Mouse (Mus musculus): Measurements from ENCODE around the gene Klhl3. TPM values are rescaled to one million over a fixed set of nuclear protein-coding genes. Genes with fewer than 3 reads are reported as not detected.

Gene Klhl3
- polyA plus RNA-seq, 1 experiment: 24.8 TPM

- H3K4me3 ChIP-seq (ENCODE audit: insufficient read depth, low read length): no peak overlapping the region
- peak overlapping the region; percentile 56; the same call in 1 of the 2 replicates for H3K27ac ChIP-seq (ENCODE audit: insufficient read depth, low read length)
- no peak for TF ChIP-seq CTCF (IDR thresholded peaks at IDR 0.05; ENCODE audit: extremely low read depth, insufficient read depth, low read length)
- TF ChIP-seq POLR2A (IDR thresholded peaks at IDR 0.05; ENCODE audit: extremely low read depth, insufficient read depth, low read length): no peak
- peaks cover 17% of the 10 kb centered on the region for H3K4me1 ChIP-seq (ENCODE audit: control insufficient read depth, insufficient read depth, low read length)
Observed at GRCm38 (mm10) chr13:58073254-58073882, 40.0 kb downstream of the Klhl3 start.

- Histone ChIP-seq H3K4me3 (ENCODE audit: insufficient read depth, low read length) (no peak overlapping the region), H3K27ac (ENCODE audit: insufficient read depth, low read length) (no peak overlapping the region), H3K4me1 (ENCODE audit: control insufficient read depth, insufficient read depth, low read length) (peaks cover 27% of the 10 kb centered on the region)
- TF ChIP-seq CTCF (IDR thresholded peaks at IDR 0.05; ENCODE audit: extremely low read depth, insufficient read depth, low read length) (no peak), POLR2A (IDR thresholded peaks at IDR 0.05; ENCODE audit: extremely low read depth, insufficient read depth, low read length) (no peak)
Observed at GRCm38 (mm10) chr13:58071209-58071608, 42.2 kb downstream of the Klhl3 start.

GRCm38 (mm10) chr13:58070504-58070903 is 42.9 kb downstream of the Klhl3 start:
- no peak for TF ChIP-seq POLR2A (IDR thresholded peaks at IDR 0.05; ENCODE audit: extremely low read depth, insufficient read depth, low read length)
- TF ChIP-seq CTCF (IDR thresholded peaks at IDR 0.05; ENCODE audit: extremely low read depth, insufficient read depth, low read length): no peak
- Histone ChIP-seq H3K4me1 (ENCODE audit: control insufficient read depth, insufficient read depth, low read length) (peaks cover 31% of the 10 kb centered on the region), H3K27ac (ENCODE audit: insufficient read depth, low read length) (no peak overlapping the region), H3K4me3 (ENCODE audit: insufficient read depth, low read length) (no peak overlapping the region)

- Histone ChIP-seq H3K4me1 (ENCODE audit: control insufficient read depth, insufficient read depth, low read length) (peaks cover 26% of the 10 kb centered on the region), H3K4me3 (ENCODE audit: insufficient read depth, low read length) (no peak overlapping the region), H3K27ac (ENCODE audit: insufficient read depth, low read length) (no peak overlapping the region)
- TF ChIP-seq POLR2A (IDR thresholded peaks at IDR 0.05; ENCODE audit: extremely low read depth, insufficient read depth, low read length): no peak
- no peak for TF ChIP-seq CTCF (IDR thresholded peaks at IDR 0.05; ENCODE audit: extremely low read depth, insufficient read depth, low read length)
Observed at GRCm38 (mm10) chr13:58068421-58069209, 44.8 kb downstream of the Klhl3 start.

GRCm38 (mm10) chr13:58067540-58068103 is 45.8 kb downstream of the Klhl3 start:
- H3K4me1 ChIP-seq (ENCODE audit: control insufficient read depth, insufficient read depth, low read length): peaks cover 22% of the 10 kb centered on the region
- TF ChIP-seq CTCF (IDR thresholded peaks at IDR 0.05; ENCODE audit: extremely low read depth, insufficient read depth, low read length) (no peak), POLR2A (IDR thresholded peaks at IDR 0.05; ENCODE audit: extremely low read depth, insufficient read depth, low read length) (no peak)
- peak overlapping the region; percentile 92 for H3K27ac ChIP-seq (ENCODE audit: insufficient read depth, low read length)
- H3K4me3 ChIP-seq (ENCODE audit: insufficient read depth, low read length): no peak overlapping the region

- peak overlapping the region; percentile 92 for H3K27ac ChIP-seq (ENCODE audit: insufficient read depth, low read length)
- H3K4me3 ChIP-seq (ENCODE audit: insufficient read depth, low read length): no peak overlapping the region
- TF ChIP-seq POLR2A (IDR thresholded peaks at IDR 0.05; ENCODE audit: extremely low read depth, insufficient read depth, low read length) (no peak), CTCF (IDR thresholded peaks at IDR 0.05; ENCODE audit: extremely low read depth, insufficient read depth, low read length) (no peak)
- H3K4me1 ChIP-seq (ENCODE audit: control insufficient read depth, insufficient read depth, low read length): peaks cover 19% of the 10 kb centered on the region
Observed at GRCm38 (mm10) chr13:58066496-58067389, 46.6 kb downstream of the Klhl3 start.

- no peak overlapping the region for H3K4me3 ChIP-seq (ENCODE audit: insufficient read depth, low read length)
- H3K27ac ChIP-seq (ENCODE audit: insufficient read depth, low read length): peak overlapping the region; percentile 55
- TF ChIP-seq POLR2A (IDR thresholded peaks at IDR 0.05; ENCODE audit: extremely low read depth, insufficient read depth, low read length) (no peak), CTCF (IDR thresholded peaks at IDR 0.05; ENCODE audit: extremely low read depth, insufficient read depth, low read length) (no peak)
- H3K4me1 ChIP-seq (ENCODE audit: control insufficient read depth, insufficient read depth, low read length): peaks cover 17% of the 10 kb centered on the region
Observed at GRCm38 (mm10) chr13:58066081-58066495, 47.3 kb downstream of the Klhl3 start.

- no peak for TF ChIP-seq POLR2A (IDR thresholded peaks at IDR 0.05; ENCODE audit: extremely low read depth, insufficient read depth, low read length)
- TF ChIP-seq CTCF (IDR thresholded peaks at IDR 0.05; ENCODE audit: extremely low read depth, insufficient read depth, low read length): no peak
- Histone ChIP-seq H3K4me1 (ENCODE audit: control insufficient read depth, insufficient read depth, low read length) (peaks cover 17% of the 10 kb centered on the region), H3K27ac (ENCODE audit: insufficient read depth, low read length) (no peak overlapping the region), H3K4me3 (ENCODE audit: insufficient read depth, low read length) (no peak overlapping the region)
Observed at GRCm38 (mm10) chr13:58065316-58065715, 48.1 kb downstream of the Klhl3 start.
